30 mouse cellular contexts compared by ENCODE assay signal in genomic region chr13:101769955-101770354, GRCm38 (mm10).
"Had no signal": no experiment of that assay in that cellular context is flagged by ENCODE, and none has a peak within 500 bp of the region (broad histone marks: within the 10 kb centered on the region; RNA-seq: fewer than 3 reads in every experiment).

No protein-coding gene starts in this region.

- H3K27me3 ChIP-seq: limb, embryonic 12.5 days; limb, embryonic 13.5 days; limb, embryonic 15.5 days; liver, embryonic 12.5 days; liver, embryonic 13.5 days; lung, embryonic 15.5 days; megakaryocyte, embryonic 14.5 days; midbrain, embryonic 12.5 days; midbrain, embryonic 13.5 days; midbrain, embryonic 15.5 days; neural tube, embryonic 12.5 days; neural tube, embryonic 13.5 days had no signal

- H3K4me3 ChIP-seq: limb, embryonic 10.5 days; limb, embryonic 12.5 days; limb, embryonic 13.5 days; limb, embryonic 15.5 days; liver, embryonic 12.5 days; liver, embryonic 13.5 days; lung, embryonic 15.5 days; megakaryocyte, embryonic 14.5 days; midbrain, embryonic 10.5 days; midbrain, embryonic 12.5 days; midbrain, embryonic 13.5 days; midbrain, embryonic 15.5 days; neural tube, embryonic 12.5 days; neural tube, embryonic 13.5 days had no signal

- H3K9ac ChIP-seq: limb, embryonic 12.5 days; limb, embryonic 13.5 days; limb, embryonic 15.5 days; liver, embryonic 12.5 days; liver, embryonic 13.5 days; liver, embryonic 14.5 days; liver, postnatal 0 days; lung, embryonic 14.5 days; lung, embryonic 15.5 days; midbrain, embryonic 12.5 days; midbrain, embryonic 13.5 days; midbrain, embryonic 15.5 days; neural tube, embryonic 12.5 days; neural tube, embryonic 13.5 days had no signal

- H3K27ac ChIP-seq: limb, embryonic 10.5 days; limb, embryonic 12.5 days; limb, embryonic 13.5 days; limb, embryonic 15.5 days; liver, embryonic 14.5 days; lung, embryonic 15.5 days; macrophage; midbrain, embryonic 10.5 days; midbrain, embryonic 12.5 days; midbrain, embryonic 13.5 days; midbrain, embryonic 15.5 days; neural tube, embryonic 12.5 days; neural tube, embryonic 13.5 days had no signal

- H3K9me3 ChIP-seq: limb, embryonic 10.5 days; limb, embryonic 12.5 days; limb, embryonic 13.5 days; limb, embryonic 15.5 days; liver, embryonic 12.5 days; liver, embryonic 13.5 days; lung, embryonic 15.5 days; megakaryocyte, embryonic 14.5 days; midbrain, embryonic 10.5 days; midbrain, embryonic 12.5 days; midbrain, embryonic 13.5 days; midbrain, embryonic 15.5 days; neural tube, embryonic 12.5 days; neural tube, embryonic 13.5 days had no signal

- ATAC-seq: liver, embryonic 12.5 days; liver, postnatal 0 days; lung, postnatal 0 days; midbrain, embryonic 13.5 days; midbrain, embryonic 15.5 days; midbrain, embryonic 16.5 days had no signal

- DNase-seq: left cerebral cortex, postnatal 4 days; liver; liver, embryonic 13.5 days; liver, postnatal 0 days; lung, adult 18-20 months; lung, adult 2 months; lung, embryonic 14.5 days; lung, postnatal 10 days; lung, postnatal 14 days; lung, postnatal 36 days; lung, postnatal 4 days; midbrain, embryonic 14.5 days had no signal

- H3K4me2 ChIP-seq: limb, embryonic 12.5 days; limb, embryonic 13.5 days; limb, embryonic 15.5 days; lung, embryonic 14.5 days; lung, embryonic 15.5 days; midbrain, embryonic 11.5 days; midbrain, embryonic 12.5 days; midbrain, embryonic 13.5 days; midbrain, embryonic 15.5 days; neural tube, embryonic 12.5 days; neural tube, embryonic 13.5 days had no signal

- H3K36me3 ChIP-seq: limb, embryonic 10.5 days; limb, embryonic 12.5 days; limb, embryonic 13.5 days; limb, embryonic 15.5 days; liver, embryonic 12.5 days; liver, embryonic 13.5 days; lung, embryonic 15.5 days; midbrain, embryonic 10.5 days; midbrain, embryonic 12.5 days; midbrain, embryonic 13.5 days; midbrain, embryonic 15.5 days; neural tube, embryonic 12.5 days; neural tube, embryonic 13.5 days had no signal
